Mouse (Mus musculus) gastrocnemius, adult 18-20 months (tissue): ENCODE data around the gene Gnpnat1. TPM values are rescaled to one million over a fixed set of nuclear protein-coding genes. Genes with fewer than 3 reads are reported as not detected.

Experiments
- DNase-seq: peaks from one replicate; pipeline ENCODE4 v3.0.0; 2021; ENCODE audit warnings: low spot score
- total RNA-seq, 2 experiments: library from RNA; stranded (reverse); gene quantifications; 2 replicates each; pipeline ENCODE4 v1.2.3; 2021

Gnpnat1 gene
- total RNA-seq, 2 experiments from 2014 or later = 8.4 to 9.0 TPM

DNA sequence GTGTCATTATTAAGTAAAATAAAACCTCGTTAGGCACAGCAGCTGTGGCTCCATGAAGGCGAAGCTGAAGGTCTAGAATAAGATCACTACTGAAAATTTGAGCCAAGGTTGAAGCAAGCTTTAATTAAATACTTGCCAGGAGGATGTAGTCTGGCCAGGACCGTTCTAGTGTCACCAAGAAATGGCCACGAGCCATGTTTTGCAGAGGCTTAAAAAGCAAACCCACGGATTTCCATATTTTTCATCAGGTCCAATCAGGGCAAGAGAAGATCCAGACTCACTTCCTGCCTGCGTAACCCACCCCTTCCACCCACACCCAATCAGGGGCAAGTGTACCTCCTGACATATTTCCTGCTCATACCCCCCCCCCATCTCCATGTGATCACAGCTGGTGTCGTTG lies 1.1 kb downstream of the Gnpnat1 start:
- no peak for DNase-seq

DNA sequence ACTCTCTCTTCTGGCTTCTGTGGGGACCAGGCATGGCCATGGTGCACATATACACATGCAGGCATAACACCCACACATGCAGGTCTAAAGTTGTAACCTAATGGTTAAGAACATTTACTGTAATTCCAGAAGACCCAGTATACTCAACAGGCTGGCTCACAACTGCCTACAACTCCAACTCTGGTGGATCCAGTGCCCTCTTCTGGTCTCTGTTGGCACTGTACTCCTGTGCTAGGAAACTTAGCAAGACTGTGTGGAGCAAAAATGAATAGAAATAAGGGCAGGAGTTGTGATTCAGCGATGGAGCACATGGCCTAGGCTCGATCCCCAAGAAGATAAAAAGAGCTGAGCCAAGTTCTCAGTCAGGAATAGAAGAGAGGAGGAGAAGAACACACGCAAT lies 4.9 kb downstream of the Gnpnat1 start:
- DNase-seq = no peak

DNA sequence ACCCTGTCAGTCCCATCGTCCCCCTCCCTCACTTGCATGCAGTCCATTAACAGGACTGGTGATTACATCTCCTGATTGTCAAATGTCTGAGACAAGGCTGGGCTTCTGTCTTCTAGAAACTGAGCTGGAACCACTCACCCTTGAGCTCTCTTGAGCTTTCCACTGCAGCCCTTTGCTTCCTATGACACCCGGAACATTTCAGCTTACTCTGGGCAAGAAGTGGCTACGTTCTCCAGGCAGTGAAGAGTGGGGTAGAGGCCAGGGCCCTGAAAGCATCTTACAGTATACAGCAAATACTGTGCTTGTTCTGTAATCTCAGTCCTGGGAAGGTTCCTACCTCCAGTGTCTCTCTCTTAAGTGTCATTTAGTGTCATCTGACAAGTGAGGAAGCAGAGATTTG lies 15.5 kb downstream of the Gnpnat1 start:
- no peak for DNase-seq

- DNase-seq = peak; percentile 93
Measured at GRCm38 (mm10) chr14:45388345-45389181, 16.1 kb downstream of the Gnpnat1 start.

DNA sequence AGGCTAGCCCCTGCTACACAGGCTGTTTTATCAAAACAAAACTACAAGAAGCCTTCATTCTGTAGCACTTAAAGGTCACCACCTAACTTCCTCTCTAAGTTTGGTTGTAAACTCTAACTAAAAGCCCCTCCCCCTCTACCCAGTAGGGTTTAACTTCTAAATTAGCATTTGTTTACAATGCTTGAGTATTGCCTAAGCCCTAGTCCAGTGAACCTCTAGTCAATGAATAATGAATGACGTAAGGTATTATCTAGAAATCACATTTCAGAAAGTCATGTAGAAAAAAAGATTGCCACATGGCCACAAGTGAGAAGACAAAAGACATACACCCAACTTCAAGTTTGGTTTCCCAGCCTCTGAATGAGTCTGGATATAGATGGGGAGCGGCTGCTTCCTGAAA lies 17.2 kb downstream of the Gnpnat1 start:
- DNase-seq = no peak

DNA sequence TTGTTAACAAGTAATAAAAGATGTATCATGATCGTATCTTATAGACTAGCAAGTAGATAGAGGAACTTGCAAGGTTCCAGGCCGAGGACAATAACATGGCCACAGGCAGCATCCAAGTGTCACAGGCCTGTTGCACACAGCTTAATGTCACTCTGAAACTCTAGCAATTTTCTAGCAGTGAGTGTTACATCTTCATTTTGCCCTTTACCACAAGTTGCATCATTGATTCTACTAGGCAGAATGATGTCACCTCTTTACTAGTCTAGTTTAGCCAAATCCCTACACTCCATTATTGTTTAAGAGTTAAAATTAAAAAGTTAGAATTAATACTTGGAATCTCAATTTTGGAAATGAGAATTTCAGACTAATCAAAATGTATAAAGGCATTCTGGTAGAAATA lies 19.1 kb downstream of the Gnpnat1 start:
- no peak for DNase-seq

- no peak for DNase-seq
Measured at GRCm38 (mm10) chr14:45382912-45383311, 21.8 kb downstream of the Gnpnat1 start.

DNA sequence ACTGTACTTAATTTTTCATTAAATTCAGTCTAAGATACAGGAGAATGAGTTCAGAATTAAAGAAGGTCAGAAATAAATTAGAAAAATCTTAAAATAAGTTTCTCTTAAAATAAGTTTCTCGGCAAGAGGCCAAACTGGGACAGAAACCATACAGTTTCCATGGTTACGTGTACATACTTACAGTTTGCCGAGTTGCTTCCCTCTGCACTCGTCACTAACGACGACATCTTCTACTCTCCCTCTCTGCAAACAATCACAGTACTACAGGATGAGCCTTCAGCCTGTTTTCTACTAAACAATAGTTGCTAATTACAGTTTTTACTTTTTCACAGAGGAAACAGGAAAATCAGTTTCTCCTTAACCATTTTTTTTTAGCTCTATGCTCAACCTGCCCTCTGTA lies 24.0 kb downstream of the Gnpnat1 start:
- no peak for DNase-seq

GRCm38 (mm10) chr14:45378771-45379170 lies 25.9 kb downstream of the Gnpnat1 start:
- no peak for DNase-seq

DNA sequence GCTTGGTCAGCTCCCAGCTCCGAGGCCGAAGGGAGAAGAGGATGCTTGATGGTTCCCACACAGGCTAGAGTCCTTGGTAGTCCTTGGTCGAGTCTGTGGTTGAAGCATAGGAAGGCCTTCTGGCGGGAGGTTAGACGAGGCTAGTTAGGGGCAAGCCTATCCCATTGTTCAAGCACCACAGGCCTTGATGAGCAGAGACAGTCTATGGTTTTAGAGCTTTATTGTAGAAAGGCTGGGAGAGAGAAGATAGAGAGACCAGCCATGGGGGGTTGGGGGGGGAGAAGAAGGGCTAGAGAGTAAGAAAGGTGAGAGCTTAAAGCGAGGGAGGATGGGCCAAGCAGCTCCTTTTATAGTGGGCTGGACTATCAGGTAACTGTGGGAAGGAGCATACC lies 39.5 kb downstream of the Gnpnat1 start:
- DNase-seq = no peak

DNA sequence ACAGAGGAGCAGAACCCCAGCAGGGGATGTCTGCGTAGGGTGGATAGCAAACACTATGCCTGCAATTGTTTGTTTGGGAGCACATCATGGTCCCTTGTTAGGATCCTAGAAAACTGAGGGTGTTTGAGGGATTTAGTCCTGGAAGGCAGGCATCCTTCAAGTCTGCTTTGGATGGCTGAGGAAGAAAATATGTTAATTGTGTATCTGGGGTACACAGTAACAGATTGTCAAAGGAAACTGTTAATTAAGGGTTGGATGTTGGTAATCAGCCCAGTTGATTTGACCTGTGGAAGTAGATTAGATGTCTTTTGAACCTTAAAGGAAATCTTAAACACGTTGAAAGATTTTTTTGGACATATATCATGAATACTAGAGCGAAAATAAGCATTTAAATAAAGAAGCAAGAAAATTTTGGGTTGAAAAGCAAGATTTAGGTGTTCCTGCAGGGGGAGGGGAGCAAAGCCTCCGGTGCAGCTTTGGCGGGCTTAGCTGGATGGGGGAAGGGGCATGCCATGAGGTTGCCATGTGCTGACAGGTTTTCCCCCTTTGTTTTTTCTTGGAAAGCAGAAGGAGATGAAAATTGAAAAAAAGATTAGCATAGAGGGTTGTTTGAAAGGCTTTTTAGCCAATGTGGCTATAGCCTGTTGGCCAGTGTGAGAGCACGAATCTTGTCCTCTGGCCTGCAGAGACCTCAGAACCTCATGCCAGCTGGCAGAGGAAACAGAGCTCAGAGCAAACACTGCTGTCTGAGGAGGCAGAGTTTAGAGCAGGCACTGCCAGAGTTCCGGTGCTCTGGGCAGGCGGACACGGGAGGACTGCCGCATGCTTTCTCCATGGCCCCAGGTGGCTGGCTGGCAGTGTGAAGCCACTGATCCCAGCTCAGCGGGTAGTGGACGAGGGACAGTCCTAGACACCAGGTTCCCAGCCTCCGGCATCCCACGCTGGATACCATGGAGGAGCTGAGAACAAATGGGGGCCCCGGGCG lies 40.2 kb downstream of the Gnpnat1 start:
- DNase-seq = peak; percentile 77

DNA sequence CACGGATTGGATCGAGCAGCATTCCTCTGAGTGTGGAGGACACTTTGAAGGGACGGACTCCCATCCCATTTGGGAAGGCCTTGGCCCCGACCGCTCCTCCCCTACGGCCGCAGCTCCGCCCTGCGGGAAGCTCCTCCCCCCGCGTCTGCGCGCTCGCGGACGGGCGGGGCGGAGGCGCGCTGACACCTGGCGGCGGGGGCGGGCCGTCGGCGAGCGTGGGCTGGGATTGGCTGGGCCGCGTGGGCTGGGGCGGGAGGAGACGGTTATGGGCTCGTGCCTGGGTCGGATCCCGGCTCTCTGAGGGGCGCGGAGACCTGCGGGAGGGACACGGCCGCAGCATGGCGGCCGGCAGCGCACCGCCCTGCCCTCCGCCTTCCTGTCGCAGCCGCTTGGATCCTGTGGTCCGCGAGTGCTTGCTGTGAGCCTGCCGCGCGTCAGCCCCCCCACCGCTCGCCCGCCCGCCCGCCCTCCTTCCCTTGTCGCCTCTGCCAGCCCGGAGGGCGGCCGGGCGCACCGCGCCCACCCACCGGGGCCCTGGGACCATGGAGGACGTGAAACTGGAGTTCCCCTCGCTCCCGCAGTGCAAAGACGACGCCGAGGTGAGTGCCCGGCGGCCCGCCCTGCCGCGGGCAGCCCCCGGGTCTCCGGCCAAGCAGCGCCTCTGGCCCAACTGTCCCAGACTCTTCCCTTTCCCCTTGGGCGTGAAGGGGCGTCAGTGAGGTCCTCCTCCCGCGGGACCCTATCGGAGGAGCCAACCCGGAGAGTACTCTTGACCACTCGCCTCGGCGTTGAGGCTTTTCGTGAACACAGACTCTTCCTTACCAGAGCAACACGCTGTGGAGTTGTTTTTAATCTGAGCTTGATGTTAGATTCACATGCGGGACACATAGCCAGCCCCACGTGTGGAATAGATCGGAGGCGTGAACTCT lies 53.5 kb downstream of the Gnpnat1 start, which contains the start of gene Styx:
Gene Styx (plus strand): TSS at position 163 of the 929 bp plus-strand sequence.
- DNase-seq = peak; percentile 97

DNA sequence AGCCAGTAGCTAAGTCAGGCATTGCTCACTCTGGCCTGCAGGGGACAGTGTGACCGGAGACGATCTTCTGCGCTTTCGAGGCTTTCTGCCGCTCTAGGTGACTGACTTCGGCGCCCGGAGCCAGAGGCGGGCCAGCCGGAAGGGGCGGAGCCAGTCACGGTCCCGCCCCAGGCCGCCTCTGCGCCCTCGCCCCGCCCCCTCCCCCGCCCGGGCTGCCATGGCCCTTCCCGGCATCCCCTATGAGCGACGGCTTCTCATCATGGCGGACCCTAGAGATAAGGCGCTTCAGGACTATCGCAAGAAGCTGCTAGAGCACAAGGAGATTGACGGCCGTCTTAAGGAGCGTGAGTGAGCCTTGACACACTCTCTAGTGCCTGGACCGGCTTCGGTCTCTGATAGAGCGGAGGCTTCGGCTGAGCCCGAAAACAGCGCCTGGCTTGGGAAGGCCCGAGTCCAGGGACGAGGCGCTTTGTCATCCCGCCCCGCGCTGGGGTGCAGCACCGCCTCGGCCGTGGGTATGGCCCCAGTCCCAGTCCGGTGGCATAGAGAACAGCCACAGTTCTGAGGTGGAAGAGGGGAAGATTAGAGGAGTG lies 75.0 kb downstream of the Gnpnat1 start, which contains the start of gene Psmc6:
Gene Psmc6 (plus strand): TSS at position 200 of the 593 bp plus-strand sequence.
- DNase-seq = peak; percentile 91

- DNase-seq = no peak
Measured at GRCm38 (mm10) chr14:45329018-45329588, 75.6 kb downstream of the Gnpnat1 start.

DNA sequence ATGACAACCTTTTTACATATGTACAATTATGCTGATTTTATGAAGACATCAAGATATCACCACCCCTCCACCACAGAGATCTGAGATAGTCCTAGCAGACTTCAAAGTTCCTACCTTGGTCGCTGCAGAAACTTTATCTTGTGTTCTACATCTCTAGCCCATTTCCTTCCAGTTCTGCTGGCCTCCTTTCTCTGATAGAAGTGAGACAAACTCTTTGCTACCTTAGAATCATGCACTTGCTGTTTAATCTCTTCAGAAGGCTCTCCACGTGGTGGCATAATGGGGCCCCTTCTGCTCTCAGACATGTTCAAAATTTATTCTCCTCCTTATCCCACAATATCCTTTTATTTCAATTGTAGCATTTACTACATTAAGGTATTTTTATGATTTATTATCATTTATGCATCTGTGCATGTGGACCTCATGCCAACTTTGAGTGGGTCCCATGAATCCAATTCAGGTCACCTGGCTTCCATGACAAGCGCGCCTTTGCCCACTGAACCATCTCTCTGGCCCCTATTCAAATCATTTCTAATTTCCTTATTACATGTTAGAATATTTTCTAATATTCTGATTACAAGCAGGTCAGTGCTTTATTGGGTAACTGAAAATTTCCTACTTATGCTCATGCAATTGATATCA lies 76.5 kb downstream of the Gnpnat1 start:
- DNase-seq = no peak
